Mouse (Mus musculus): ENCODE measurements around the gene Zfp273. TPM values are rescaled to one million over a fixed set of nuclear protein-coding genes. Genes with fewer than 3 reads are reported as not detected.

Zfp273 gene
- 7.4 TPM for polyA plus RNA-seq (2017; shearing (Covaris generic))

GRCm38 (mm10) chr13:67813710-67814660 lies at the start of gene Zfp273:
Gene Zfp273, plus strand, starts transcription at chr13:67813740.

DNA sequence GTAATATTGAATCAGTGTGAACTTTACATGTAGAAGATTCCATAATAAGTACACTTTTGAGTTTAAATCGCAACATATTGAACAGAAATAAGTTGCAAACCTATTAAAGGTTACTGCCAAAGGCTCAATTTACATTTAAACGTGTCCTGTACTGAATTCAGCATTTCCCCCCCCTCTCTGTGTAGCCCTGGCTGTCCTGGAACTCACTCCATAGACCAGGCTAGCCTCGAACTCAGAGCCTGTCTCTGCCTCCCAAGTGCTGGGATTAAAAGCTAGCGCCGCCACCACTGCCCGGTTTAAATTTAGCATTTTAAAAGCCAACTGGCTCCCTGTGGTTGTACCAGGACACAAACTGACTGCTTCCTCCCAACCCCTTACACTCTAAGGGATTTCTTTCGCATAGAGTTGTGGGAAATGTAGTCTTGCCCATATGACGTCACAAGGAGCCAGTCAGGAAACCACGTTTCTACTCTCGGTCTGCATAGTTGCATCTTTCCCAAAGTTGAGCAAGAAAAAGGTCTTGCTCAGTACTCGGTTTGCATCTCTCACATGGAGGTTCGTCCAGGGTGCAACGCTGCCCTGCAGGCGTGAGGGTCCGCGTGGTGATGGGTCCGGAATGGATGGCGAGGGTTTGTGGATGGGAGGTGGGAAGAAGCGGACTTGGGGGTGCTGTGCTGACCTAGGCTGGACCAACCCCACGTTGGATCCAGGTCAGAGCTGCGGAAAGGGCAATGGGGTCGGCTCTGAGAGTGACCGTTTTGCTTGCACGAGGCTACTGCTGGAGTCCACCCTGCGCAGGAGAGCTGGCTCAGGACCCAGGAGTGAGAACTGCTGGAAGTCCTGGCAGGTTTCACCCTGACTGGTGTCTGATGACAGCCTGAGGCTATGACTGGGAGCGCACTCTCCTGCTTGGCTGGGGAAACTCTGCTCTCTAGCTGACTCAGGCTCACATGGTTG lies 34.0 kb upstream of the Zfp273 start, which contains the start of gene Zfp493:
Zfp493 (plus strand) TSS at position 429 of the 957 bp plus-strand sequence.

GRCm38 (mm10) chr13:67830911-67831336 lies 17.4 kb downstream of the Zfp273 start, which contains the start of gene Gm10037:
Gene Gm10037, plus strand, starts transcription at chr13:67831106.

GRCm38 (mm10) chr13:67863026-67863425 lies 49.5 kb downstream of the Zfp273 start, which contains the start of gene BC048507:
Gene BC048507, plus strand, starts transcription at chr13:67863326.

Other genes starting within 250 kb of the Zfp273 start
- gene Zfp729b, start 204.0 kb upstream of the Zfp273 start, polyA plus RNA-seq (2017; shearing (Covaris generic)): 8.2 TPM
- 5.4 TPM for gene Gm49345, start 176.0 kb upstream of the Zfp273 start, polyA plus RNA-seq (2017; shearing (Covaris generic))
- 8.1 TPM for gene Zfp729a, start 175.9 kb upstream of the Zfp273 start, polyA plus RNA-seq (2017; shearing (Covaris generic))
- gene Zfp738, start 126.7 kb upstream of the Zfp273 start, polyA plus RNA-seq (2017; shearing (Covaris generic)): 25.0 TPM
- 12.0 TPM for gene Zfp65, start 84.6 kb upstream of the Zfp273 start, polyA plus RNA-seq (2017; shearing (Covaris generic))
- 10.1 TPM for gene Zfp85, start 58.5 kb upstream of the Zfp273 start, polyA plus RNA-seq (2017; shearing (Covaris generic))
- 2.1 TPM for gene Zfp493, start 34.0 kb upstream of the Zfp273 start, polyA plus RNA-seq (2017; shearing (Covaris generic))
- 0.76 TPM for gene Gm10037, start 17.4 kb downstream of the Zfp273 start, polyA plus RNA-seq (2017; shearing (Covaris generic))
- gene BC048507, start 49.6 kb downstream of the Zfp273 start, polyA plus RNA-seq (2017; shearing (Covaris generic)): 0.55 TPM